Mouse (Mus musculus): ENCODE measurements at regions not wholly inside any gene's neighbourhood (a gene's known extent, or its start where the extent isn't known, plus 50 kb on each side); places are given as distances from the start of the nearest gene placed in this dataset.

DNA sequence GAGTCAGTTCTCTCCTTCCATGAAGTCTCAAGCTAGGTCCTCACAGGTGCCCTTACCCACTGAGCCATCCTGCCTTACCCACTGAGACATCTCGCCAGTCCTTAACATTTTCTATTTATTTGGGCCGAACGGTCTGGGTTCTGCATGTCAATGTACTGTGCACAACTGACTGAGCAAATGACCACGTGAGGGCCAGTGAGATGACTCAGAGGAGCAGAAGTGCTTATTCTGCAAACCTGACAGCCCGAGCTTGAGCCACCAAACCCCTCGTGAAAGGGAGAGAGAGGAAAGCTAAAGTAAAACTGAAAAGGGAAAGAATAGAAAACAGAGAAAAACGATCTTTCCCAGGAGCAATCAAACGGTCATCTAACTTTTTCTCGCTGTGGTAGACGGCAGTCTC, 52.2 kb upstream of the Nmd3 start:
- TF ChIP-seq CTCF (IDR thresholded peaks at IDR 0.05; ENCODE audit: insufficient read depth, low read length) = no peak
- TF ChIP-seq POLR2A (IDR thresholded peaks at IDR 0.05; ENCODE audit: borderline replicate concordance, extremely low read depth, low read depth, low read length) = no peak
